Mouse (Mus musculus): Measurements from ENCODE around the gene Dlx3. TPM values are rescaled to one million over a fixed set of nuclear protein-coding genes. Genes with fewer than 3 reads are reported as not detected.

The Dlx3 gene
- polyA plus RNA-seq, 1 experiment = 0.33 TPM

DNA sequence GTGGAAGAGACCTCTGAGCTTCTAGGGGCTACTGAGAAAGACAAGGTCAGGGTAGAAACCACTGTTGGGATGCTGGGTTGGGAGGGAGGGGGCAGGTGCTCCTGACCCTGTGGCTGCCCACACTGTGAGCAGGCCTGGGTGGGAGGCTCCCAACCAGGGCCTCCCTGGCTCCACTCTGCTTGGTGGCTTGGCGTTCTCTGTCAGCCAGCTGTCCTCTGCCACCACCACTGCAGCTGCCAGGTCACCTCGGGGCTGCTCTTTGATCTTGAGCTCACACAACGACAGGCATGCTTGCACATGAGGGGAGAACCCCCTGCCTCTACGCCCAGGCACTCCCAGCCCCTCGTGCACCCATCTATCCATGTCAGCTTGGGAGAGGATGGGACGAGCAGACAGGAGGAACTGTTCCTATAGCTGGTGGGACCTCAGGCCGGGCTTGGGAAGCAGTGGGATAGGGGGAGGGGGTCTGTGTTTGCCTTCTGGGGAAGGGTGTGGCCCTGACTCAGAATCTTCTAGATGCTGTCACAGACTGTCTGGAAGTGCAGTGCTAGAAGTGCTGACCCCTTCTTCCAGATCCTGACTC lies 5.5 kb downstream of the Dlx3 start:
- Histone ChIP-seq H3K27ac (ENCODE audit: insufficient read depth, low read depth, low read length) (no peak overlapping the region), H3K4me3 (ENCODE audit: low read depth, low read length) (no peak overlapping the region), H3K4me1 (ENCODE audit: control insufficient read depth, insufficient read depth, insufficient read length, low read length) (peaks cover 8% of the 10 kb centered on the region), H3K27me3 (ENCODE audit: control insufficient read depth, insufficient read depth, low read length) (peaks cover 38% of the 10 kb centered on the region), H3K36me3 (ENCODE audit: control insufficient read depth, insufficient read depth, low read length) (no peaks in the 10 kb centered on the region)
- WGBS = 35% methylated on average over 7 of the region's 7 CpGs
- no peak for TF ChIP-seq POLR2A (IDR thresholded peaks at IDR 0.05; ENCODE audit: low read depth, low read length)
- TF ChIP-seq CTCF (IDR thresholded peaks at IDR 0.05; ENCODE audit: extremely low read depth, insufficient read length, insufficient replicate concordance, low read depth, low read length) = no peak

DNA sequence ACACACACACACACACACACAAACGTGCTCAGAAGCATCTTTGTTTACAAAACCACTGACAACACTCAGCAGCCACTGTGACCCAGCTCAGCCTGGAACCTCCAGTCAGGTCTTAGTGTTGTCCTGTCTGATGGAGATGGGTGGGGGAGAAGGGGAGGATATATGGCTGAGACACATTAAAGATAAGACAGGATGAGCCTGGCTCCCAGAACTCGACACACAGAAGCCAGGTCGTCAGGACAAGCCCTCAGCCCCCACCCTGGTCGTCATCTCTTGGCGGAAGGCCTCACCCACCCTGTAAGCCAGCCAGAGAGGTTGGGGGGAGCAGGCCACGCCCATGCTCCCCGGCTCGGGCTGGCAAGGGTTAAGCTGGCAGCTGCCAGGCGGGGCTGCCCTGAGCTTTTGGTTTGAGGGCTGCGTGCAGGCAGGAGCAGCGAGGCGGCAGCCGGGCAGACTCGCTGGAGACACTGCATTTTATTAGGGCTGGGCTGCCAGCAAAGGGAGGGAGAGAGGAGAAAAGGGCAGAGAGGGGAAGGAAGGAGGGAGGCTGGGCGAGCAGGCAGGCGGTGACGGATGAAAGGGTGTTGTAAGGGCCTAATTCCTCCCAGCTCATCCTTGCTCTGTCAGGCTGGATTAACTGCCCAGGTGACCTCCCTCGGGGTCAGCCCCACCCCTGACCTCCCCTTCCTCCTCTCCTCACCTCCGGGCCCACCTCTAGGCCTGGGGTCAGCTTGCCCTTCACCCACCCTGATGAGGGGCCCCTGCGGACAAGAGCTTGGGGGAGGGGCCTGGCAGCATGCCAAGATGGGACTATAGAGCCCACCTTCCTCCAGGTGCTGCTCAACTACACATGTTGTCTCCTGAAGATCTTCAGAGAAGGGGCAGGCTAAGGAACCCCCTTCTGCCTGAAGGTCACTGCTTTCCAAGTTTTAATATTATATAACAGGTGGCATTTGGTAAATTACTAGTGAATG lies 6.6 kb downstream of the Dlx3 start:
- no peak for TF ChIP-seq POLR2A (IDR thresholded peaks at IDR 0.05; ENCODE audit: low read depth, low read length)
- TF ChIP-seq CTCF (IDR thresholded peaks at IDR 0.05; ENCODE audit: extremely low read depth, insufficient read length, insufficient replicate concordance, low read depth, low read length) = no peak
- Histone ChIP-seq H3K4me1 (ENCODE audit: control insufficient read depth, insufficient read depth, insufficient read length, low read length) (peaks cover 14% of the 10 kb centered on the region), H3K27me3 (ENCODE audit: control insufficient read depth, insufficient read depth, low read length) (peaks cover 27% of the 10 kb centered on the region)

DNA sequence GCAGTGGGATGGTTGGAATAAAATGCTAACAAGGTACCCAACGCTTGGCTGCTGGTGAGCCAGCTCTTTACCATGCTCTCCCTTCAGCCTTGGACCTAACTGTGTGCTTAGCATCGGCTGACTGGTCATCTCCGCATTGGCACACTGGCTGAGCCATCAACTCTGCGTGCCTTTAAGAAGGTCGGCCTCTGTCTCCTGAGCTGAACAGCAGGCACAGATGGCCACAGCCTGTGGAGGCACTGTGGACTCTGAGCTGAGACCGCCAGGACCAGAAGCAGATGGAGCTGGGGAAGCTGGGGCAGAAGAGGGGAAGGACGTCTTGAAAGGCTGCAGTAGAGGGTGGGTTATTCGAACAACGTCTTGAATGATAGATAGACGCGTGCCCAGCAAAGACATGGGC lies 8.4 kb downstream of the Dlx3 start:
- no peak for TF ChIP-seq POLR2A (IDR thresholded peaks at IDR 0.05; ENCODE audit: low read depth, low read length)
- Histone ChIP-seq H3K27me3 (ENCODE audit: control insufficient read depth, insufficient read depth, low read length) (peaks cover 9% of the 10 kb centered on the region), H3K27ac (ENCODE audit: insufficient read depth, low read depth, low read length) (no peak overlapping the region), H3K4me1 (ENCODE audit: control insufficient read depth, insufficient read depth, insufficient read length, low read length) (peaks cover 14% of the 10 kb centered on the region), H3K36me3 (ENCODE audit: control insufficient read depth, insufficient read depth, low read length) (no peaks in the 10 kb centered on the region), H3K4me3 (ENCODE audit: low read depth, low read length) (no peak overlapping the region)
- 72% methylated on average over 11 of the region's 11 CpGs for WGBS

More for the DNA sequence above, 6.6 kb downstream of the Dlx3 start:
- no peaks in the 10 kb centered on the region for H3K36me3 ChIP-seq (ENCODE audit: control insufficient read depth, insufficient read depth, low read length)
- no peak overlapping the region for H3K4me3 ChIP-seq (ENCODE audit: low read depth, low read length)
- H3K27ac ChIP-seq (ENCODE audit: insufficient read depth, low read depth, low read length) = no peak overlapping the region
- 2% methylated on average over 20 of the region's 20 CpGs for WGBS

DNA sequence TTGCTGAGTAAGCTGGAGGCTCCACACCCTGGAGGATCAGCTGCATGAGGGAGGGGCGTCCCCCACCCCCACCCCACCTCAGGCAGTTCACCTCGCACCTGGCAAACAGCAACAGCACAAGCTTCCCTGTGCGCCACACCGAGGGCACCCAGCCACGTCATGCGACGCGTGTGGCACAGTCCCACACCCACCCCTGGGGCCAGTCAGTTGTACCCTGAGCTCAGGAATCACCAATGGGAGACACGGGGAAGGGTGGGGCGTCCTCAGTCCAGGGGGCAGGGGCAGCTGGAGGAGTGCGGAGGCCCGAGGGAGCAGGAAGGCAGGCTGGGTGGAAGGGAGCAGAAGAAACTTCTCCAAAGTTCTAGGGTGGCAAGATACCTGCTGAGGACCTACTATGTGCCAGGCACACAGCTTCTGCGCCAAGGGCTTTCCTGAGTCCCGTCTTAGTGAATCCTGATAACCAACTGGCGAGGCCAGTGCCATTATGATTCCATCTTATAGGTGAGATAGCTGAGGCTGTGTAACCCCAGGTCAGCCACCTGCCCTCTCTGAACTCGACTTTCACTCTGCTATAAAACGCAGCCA lies 10.8 kb downstream of the Dlx3 start:
- Histone ChIP-seq H3K4me1 (ENCODE audit: control insufficient read depth, insufficient read depth, insufficient read length, low read length) (peaks cover 14% of the 10 kb centered on the region), H3K4me3 (ENCODE audit: low read depth, low read length) (no peak overlapping the region), H3K36me3 (ENCODE audit: control insufficient read depth, insufficient read depth, low read length) (no peaks in the 10 kb centered on the region), H3K27ac (ENCODE audit: insufficient read depth, low read depth, low read length) (no peak overlapping the region), H3K27me3 (ENCODE audit: control insufficient read depth, insufficient read depth, low read length) (no peaks in the 10 kb centered on the region)
- no peak for TF ChIP-seq POLR2A (IDR thresholded peaks at IDR 0.05; ENCODE audit: low read depth, low read length)
- TF ChIP-seq CTCF (IDR thresholded peaks at IDR 0.05; ENCODE audit: extremely low read depth, insufficient read length, insufficient replicate concordance, low read depth, low read length) = no peak
- WGBS = 25% methylated on average over 17 of the region's 17 CpGs

DNA sequence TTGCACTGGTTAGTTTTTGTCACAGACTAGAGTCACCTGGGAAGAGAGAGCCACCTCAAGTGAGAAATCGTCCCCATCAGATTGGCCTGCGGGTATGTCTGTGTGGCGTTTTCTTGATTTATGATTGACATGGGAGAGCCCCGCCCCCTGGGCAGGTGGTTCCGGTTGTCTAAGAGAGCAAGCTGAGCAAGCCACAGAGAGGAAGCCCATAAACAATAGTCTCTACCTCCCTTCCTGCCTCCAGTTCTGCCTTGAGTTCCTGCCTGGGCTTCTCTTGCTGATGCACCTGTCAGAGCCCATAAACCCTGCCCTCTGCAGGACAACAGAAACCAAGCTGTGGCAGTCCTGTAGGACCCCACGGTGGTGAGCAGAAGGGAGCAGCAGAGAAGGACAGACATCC lies 13.4 kb downstream of the Dlx3 start:
- WGBS = 29% methylated on average over 6 of the region's 6 CpGs
- Histone ChIP-seq H3K4me3 (ENCODE audit: low read depth, low read length) (no peak overlapping the region), H3K27me3 (ENCODE audit: control insufficient read depth, insufficient read depth, low read length) (peaks cover 7% of the 10 kb centered on the region), H3K27ac (ENCODE audit: insufficient read depth, low read depth, low read length) (no peak overlapping the region), H3K4me1 (ENCODE audit: control insufficient read depth, insufficient read depth, insufficient read length, low read length) (peaks cover 8% of the 10 kb centered on the region), H3K36me3 (ENCODE audit: control insufficient read depth, insufficient read depth, low read length) (no peaks in the 10 kb centered on the region)
- TF ChIP-seq POLR2A (IDR thresholded peaks at IDR 0.05; ENCODE audit: low read depth, low read length) (no peak), CTCF (IDR thresholded peaks at IDR 0.05; ENCODE audit: extremely low read depth, insufficient read length, insufficient replicate concordance, low read depth, low read length) (no peak)

DNA sequence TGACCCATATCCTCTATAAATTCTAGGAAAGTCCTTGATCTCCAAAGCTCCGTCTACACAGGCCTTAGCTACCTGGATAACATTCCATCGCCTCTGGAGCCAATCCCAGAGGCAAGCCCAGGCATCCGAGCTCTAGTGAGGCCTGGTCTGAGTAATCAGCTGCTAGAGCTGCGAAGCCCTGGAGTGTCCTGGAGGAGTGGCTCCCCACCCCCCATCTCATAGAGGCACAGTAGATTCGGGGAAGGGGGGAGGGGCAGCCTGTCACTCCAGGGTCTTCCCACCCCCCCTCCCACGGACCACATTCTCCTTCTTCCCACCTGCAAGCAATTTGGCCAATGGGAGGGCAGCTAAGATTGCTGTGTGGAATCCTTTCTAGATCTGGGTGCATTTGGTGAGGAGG lies 17.4 kb downstream of the Dlx3 start:
- WGBS = 40% methylated on average over 6 of the region's 6 CpGs
- H3K27ac ChIP-seq (ENCODE audit: insufficient read depth, low read depth, low read length) = no peak overlapping the region
- H3K36me3 ChIP-seq (ENCODE audit: control insufficient read depth, insufficient read depth, low read length) = no peaks in the 10 kb centered on the region
- no peaks in the 10 kb centered on the region for H3K4me1 ChIP-seq (ENCODE audit: control insufficient read depth, insufficient read depth, insufficient read length, low read length)
- TF ChIP-seq POLR2A (IDR thresholded peaks at IDR 0.05; ENCODE audit: low read depth, low read length) (no peak), CTCF (IDR thresholded peaks at IDR 0.05; ENCODE audit: extremely low read depth, insufficient read length, insufficient replicate concordance, low read depth, low read length) (no peak)
- no peak overlapping the region for H3K4me3 ChIP-seq (ENCODE audit: low read depth, low read length)
- H3K27me3 ChIP-seq (ENCODE audit: control insufficient read depth, insufficient read depth, low read length) = peaks cover 40% of the 10 kb centered on the region

DNA sequence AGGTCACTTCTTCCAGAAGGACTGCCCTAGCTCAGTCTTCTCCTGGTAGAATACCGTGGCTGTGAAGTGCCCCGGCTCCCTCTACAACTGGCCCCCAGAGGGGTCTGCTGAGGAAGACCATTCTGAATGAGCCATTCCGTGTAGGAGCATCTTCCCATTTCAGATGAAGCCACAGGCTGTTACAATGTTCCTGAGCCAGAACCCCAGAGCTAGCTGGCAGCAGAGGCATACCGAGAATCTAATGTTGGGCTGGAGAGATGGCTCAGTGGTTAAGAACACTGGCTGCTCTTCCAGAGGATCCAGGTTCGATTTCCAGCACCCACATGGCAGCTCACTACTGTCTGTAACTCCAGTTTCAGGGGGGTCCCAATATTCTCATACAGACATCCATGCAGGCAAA lies 20.0 kb downstream of the Dlx3 start:
- Histone ChIP-seq H3K27me3 (ENCODE audit: control insufficient read depth, insufficient read depth, low read length) (peaks cover 63% of the 10 kb centered on the region), H3K27ac (ENCODE audit: insufficient read depth, low read depth, low read length) (no peak overlapping the region), H3K4me3 (ENCODE audit: low read depth, low read length) (no peak overlapping the region), H3K36me3 (ENCODE audit: control insufficient read depth, insufficient read depth, low read length) (no peaks in the 10 kb centered on the region), H3K4me1 (ENCODE audit: control insufficient read depth, insufficient read depth, insufficient read length, low read length) (no peaks in the 10 kb centered on the region)
- no peak for TF ChIP-seq POLR2A (IDR thresholded peaks at IDR 0.05; ENCODE audit: low read depth, low read length)
- no peak for TF ChIP-seq CTCF (IDR thresholded peaks at IDR 0.05; ENCODE audit: extremely low read depth, insufficient read length, insufficient replicate concordance, low read depth, low read length)
- 67% methylated on average over 5 of the region's 5 CpGs for WGBS
